Mouse (Mus musculus) hindbrain, embryonic 16.5 days (tissue): ENCODE data around the gene Coa4. TPM values are rescaled to one million over a fixed set of nuclear protein-coding genes. Genes with fewer than 3 reads are reported as not detected.

ENCODE experiments used
- ATAC-seq: fragments of 200-750 bp; cut with Nextera tagmentation; 2 replicates; pipeline ENCODE4 v1.8.0; 2017; ENCODE audit warnings: moderate TSS enrichment, moderate library complexity
- H3K27ac ChIP-seq: fragments of 300-500 bp; sonication (generic); 2 replicates; pipeline ENCODE4 v1.5.1; 2014; ENCODE audit warnings: low read depth, mild to moderate bottlenecking, control low read depth, low read length, moderate library complexity
- H3K27me3 ChIP-seq: fragments of 300-500 bp; sonication (generic); replicated peaks from 2 replicates; pipeline ENCODE4 v1.6.1; 2014; ENCODE audit warnings: low read length; ENCODE audit not compliant: control insufficient read depth, insufficient read depth
- H3K36me3 ChIP-seq: fragments of 300-500 bp; sonication (generic); 2 replicates; pipeline ENCODE4 v1.6.1; 2014; ENCODE audit warnings: mild to moderate bottlenecking, low read length, moderate library complexity, mixed read lengths; ENCODE audit not compliant: control insufficient read depth, insufficient read depth
- H3K4me1 ChIP-seq: fragments of 300-500 bp; sonication (generic); 2 replicates; pipeline ENCODE4 v1.6.1; 2014; ENCODE audit warnings: low read depth, low read length; ENCODE audit not compliant: control insufficient read depth, insufficient read depth
- H3K4me2 ChIP-seq: fragments of 300-500 bp; sonication (generic); 2 replicates; pipeline ENCODE4 v1.6.1; 2014; ENCODE audit warnings: mild to moderate bottlenecking, low read length, control low read depth, moderate library complexity
- H3K4me3 ChIP-seq: fragments of 300-500 bp; sonication (generic); 2 replicates; pipeline ENCODE4 v1.5.1; 2014; ENCODE audit warnings: mild to moderate bottlenecking, low read length, control low read depth, moderate library complexity
- H3K9ac ChIP-seq: fragments of 300-500 bp; sonication (generic); 2 replicates; pipeline ENCODE4 v1.6.1; 2014; ENCODE audit warnings: low read depth, mild to moderate bottlenecking, control low read depth, low read length, moderate library complexity
- H3K9me3 ChIP-seq: fragments of 300-500 bp; sonication (generic); 2 replicates; pipeline ENCODE4 v1.6.1; 2014; ENCODE audit warnings: mild to moderate bottlenecking, low read length, moderate library complexity; ENCODE audit not compliant: control insufficient read depth
- WGBS: fragments of 180-500 bp; shearing (Covaris S2); extraction: QIAGEN DNeasy Blood & Tissue Kit; methylation state at CpG from one replicate; pipeline ENCODE4 v1.1.7; 2014; 5-methylcytosine and 5-hydroxymethylcytosine counted together
- polyA plus RNA-seq: library from polyadenylated mRNA; unstranded; fragments of >200 nt; fragmentation: Nextera tagmentation; extraction: Ambion mirVana; gene quantifications from 2 replicates; pipeline ENCODE4 v1.2.1, GENCODE M21; 2015

The Coa4 gene
- polyA plus RNA-seq, 1 experiment from 2014 or later: 14.1 TPM

GRCm38 (mm10) chr7:100502374-100502922, 34.4 kb upstream of the Coa4 start:
- WGBS: 81% methylated on average over 7 of the region's 7 CpGs
- Histone ChIP-seq H3K4me3 (no peak overlapping the region), H3K27ac (no peak overlapping the region), H3K9ac (no peak overlapping the region), H3K4me1 (no peaks in the 10 kb centered on the region), H3K9me3 (no peaks in the 10 kb centered on the region), H3K36me3 (no peaks in the 10 kb centered on the region), H3K27me3 (no peaks in the 10 kb centered on the region), H3K4me2 (no peak overlapping the region)
- ATAC-seq: no peak

DNA sequence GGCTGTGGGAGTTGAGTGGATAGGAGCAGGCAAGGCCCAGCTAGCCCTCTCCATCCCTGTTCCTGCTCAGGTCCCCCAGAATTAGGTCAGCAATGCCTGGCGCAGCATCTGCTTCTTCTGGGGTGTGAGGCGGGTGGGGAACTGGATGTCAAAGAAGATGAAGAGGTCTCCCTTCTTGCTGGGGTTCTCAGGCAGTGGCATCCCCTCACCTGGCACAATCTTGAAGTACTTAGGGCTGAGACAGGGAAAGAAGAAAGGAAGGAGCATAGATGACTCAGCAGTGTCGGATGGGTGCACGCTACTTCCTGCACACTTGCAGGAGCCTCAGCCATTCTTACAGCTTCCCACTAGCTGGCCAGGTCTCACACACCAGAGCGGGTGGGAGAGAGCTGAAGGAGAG, 33.8 kb upstream of the Coa4 start:
- H3K36me3 ChIP-seq: no peaks in the 10 kb centered on the region
- H3K4me2 ChIP-seq: no peak overlapping the region
- H3K27me3 ChIP-seq: no peaks in the 10 kb centered on the region
- H3K4me3 ChIP-seq: no peak overlapping the region
- H3K9ac ChIP-seq: no peak overlapping the region
- WGBS: 88% methylated on average over 5 of the region's 5 CpGs
- no peaks in the 10 kb centered on the region for H3K9me3 ChIP-seq
- ATAC-seq: no peak
- H3K4me1 ChIP-seq: no peaks in the 10 kb centered on the region
- no peak overlapping the region for H3K27ac ChIP-seq

DNA sequence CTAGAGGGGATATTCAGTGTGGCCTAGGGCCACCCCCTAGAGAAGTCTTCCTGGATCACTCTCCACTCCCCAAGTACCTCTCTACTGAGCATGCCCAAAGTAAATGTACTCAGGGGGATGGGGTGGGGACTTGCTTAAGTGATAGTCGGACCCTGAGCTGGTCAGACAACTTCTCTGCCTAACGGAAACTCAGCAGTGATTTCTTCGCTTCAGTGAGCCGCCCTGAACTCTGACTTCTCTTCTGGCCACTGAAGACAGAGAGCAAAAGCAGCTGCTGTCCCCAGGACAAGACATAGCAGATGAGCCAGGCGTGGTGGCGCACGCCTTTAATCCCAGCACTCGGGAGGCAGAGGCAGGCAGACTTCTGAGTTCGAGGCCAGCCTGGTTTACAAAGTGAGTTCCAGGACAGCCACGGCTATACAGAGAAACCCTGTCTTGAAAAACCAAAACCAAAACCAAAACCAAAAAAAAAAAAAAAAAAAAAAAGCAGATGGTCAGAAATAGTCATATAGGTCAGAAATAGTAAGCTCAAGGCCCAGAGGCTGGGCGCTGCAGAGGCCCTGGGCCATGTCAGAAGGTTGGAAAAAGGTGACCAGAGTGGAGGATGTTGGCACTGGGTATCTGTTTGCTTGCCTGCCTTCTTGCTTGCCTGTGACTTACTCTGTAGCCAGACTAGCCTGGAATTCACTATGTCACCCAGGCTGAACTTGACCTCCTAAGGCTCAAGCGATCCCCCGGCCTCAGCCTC, 32.0 kb upstream of the Coa4 start:
- Histone ChIP-seq H3K27ac (no peak overlapping the region), H3K27me3 (no peaks in the 10 kb centered on the region), H3K9ac (no peak overlapping the region), H3K36me3 (no peaks in the 10 kb centered on the region), H3K4me2 (no peak overlapping the region), H3K4me3 (no peak overlapping the region), H3K4me1 (no peaks in the 10 kb centered on the region), H3K9me3 (no peaks in the 10 kb centered on the region)
- ATAC-seq: no peak
- WGBS: 84% methylated on average over 13 of the region's 13 CpGs

DNA sequence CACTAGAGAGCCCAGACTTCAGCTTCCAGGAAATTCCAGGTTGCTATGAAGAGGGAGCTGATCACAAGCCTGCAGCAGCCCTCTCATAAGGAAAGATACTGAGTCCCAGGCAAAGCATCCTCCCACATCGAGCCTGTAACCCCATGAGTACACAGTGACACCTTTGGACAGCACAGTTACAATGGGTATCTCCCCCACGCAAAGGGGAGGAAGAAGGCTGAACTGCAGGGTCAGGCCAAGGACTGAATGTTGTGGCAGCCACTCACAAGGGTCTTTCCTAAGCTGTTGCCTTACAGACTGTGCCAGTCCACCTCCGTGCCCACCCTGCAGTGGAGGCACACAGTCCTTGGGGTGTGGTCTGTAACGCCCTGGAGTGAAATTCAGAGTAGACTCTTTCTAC, 30.4 kb upstream of the Coa4 start:
- ATAC-seq: no peak
- no peaks in the 10 kb centered on the region for H3K4me1 ChIP-seq
- WGBS: 76% methylated on average over 4 of the region's 4 CpGs
- H3K4me2 ChIP-seq: no peak overlapping the region
- no peaks in the 10 kb centered on the region for H3K36me3 ChIP-seq
- no peak overlapping the region for H3K4me3 ChIP-seq
- H3K9ac ChIP-seq: no peak overlapping the region
- H3K9me3 ChIP-seq: no peaks in the 10 kb centered on the region
- no peaks in the 10 kb centered on the region for H3K27me3 ChIP-seq
- H3K27ac ChIP-seq: no peak overlapping the region

GRCm38 (mm10) chr7:100508670-100509069, 28.2 kb upstream of the Coa4 start:
- 75% methylated on average over 3 of the region's 3 CpGs for WGBS
- no peak overlapping the region for H3K4me2 ChIP-seq
- H3K4me3 ChIP-seq: no peak overlapping the region
- H3K4me1 ChIP-seq: no peaks in the 10 kb centered on the region
- H3K9me3 ChIP-seq: no peaks in the 10 kb centered on the region
- ATAC-seq: no peak
- H3K36me3 ChIP-seq: no peaks in the 10 kb centered on the region
- no peak overlapping the region for H3K27ac ChIP-seq
- no peak overlapping the region for H3K9ac ChIP-seq
- H3K27me3 ChIP-seq: no peaks in the 10 kb centered on the region

- peaks cover 2% of the 10 kb centered on the region; the same call in 1 of the 2 replicates for H3K4me1 ChIP-seq
- 88% methylated on average over 8 of the region's 8 CpGs for WGBS
These were observed 25.3 kb upstream of the Coa4 start for GRCm38 (mm10) chr7:100511602-100512001.

DNA sequence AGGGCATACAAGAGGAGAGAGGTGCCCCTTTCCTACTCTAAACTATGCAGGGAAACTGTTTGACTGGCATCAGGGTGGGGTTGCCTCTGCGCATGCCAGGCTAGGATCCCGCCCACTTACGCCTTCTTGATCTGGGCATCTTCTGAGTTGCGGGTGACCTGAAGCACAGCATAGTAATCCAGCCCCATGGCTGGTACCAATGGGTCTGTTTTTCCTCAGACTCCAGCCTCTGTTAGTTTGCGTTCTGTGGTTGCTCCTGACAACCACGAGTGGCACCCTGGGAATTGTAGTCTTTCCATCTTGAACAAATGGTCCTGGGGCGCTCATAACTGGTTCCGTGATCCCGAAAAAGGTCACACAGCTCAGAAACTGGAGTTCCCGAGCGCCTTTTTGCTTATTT, 22.3 kb upstream of the Coa4 start, which contains the start of gene Dnajb13:
Gene Dnajb13 (minus strand): TSS at position 388 of the 400 bp plus-strand sequence.
- Histone ChIP-seq H3K4me3 (no peak within 1 kb of the TSS), H3K27ac (no peak within 1 kb of the TSS), H3K9ac (no peak within 1 kb of the TSS), H3K9me3 (no peaks in the 10 kb centered on the region), H3K36me3 (no peaks in the 10 kb centered on the region), H3K4me2 (peak within 1 kb of the TSS; percentile 26), H3K27me3 (no peaks in the 10 kb centered on the region), H3K4me1 (peaks cover 2% of the 10 kb centered on the region; the same call in 1 of the 2 replicates)
- ATAC-seq: peak; percentile 79
- 47% methylated on average over 11 of the region's 11 CpGs for WGBS

More at GRCm38 (mm10) chr7:100511602-100512001, 25.3 kb upstream of the Coa4 start:
- no peak overlapping the region for H3K9ac ChIP-seq
- H3K4me3 ChIP-seq: no peak overlapping the region
- no peak for ATAC-seq
- H3K27ac ChIP-seq: no peak overlapping the region
- H3K36me3 ChIP-seq: no peaks in the 10 kb centered on the region
- H3K4me2 ChIP-seq: no peak overlapping the region
- H3K9me3 ChIP-seq: no peaks in the 10 kb centered on the region
- no peaks in the 10 kb centered on the region for H3K27me3 ChIP-seq

DNA sequence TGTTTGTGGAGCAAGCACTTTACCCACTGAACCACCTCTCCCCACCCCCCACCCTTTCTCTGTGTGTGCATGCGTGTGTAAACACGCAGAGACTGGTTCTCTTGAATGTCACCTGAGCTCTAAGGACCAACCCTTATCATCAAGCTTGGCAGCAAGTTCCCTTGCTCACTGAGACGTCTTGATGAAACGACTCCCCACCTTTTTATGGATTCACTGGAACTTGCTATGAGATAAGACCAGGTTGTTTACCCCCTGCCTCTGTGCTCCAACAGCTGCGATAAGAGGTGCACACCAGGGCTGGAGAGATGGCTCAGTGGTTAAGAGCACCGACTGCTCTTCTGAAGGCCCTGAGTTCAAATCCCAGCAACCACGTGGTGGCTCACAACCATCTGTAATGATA, 16.7 kb upstream of the Coa4 start:
- Histone ChIP-seq H3K36me3 (no peaks in the 10 kb centered on the region), H3K27me3 (no peaks in the 10 kb centered on the region), H3K4me3 (no peak overlapping the region), H3K27ac (no peak overlapping the region), H3K4me2 (no peak overlapping the region), H3K9me3 (no peaks in the 10 kb centered on the region), H3K4me1 (no peaks in the 10 kb centered on the region), H3K9ac (no peak overlapping the region)
- ATAC-seq: no peak
- 76% methylated on average over 7 of the region's 7 CpGs for WGBS

DNA sequence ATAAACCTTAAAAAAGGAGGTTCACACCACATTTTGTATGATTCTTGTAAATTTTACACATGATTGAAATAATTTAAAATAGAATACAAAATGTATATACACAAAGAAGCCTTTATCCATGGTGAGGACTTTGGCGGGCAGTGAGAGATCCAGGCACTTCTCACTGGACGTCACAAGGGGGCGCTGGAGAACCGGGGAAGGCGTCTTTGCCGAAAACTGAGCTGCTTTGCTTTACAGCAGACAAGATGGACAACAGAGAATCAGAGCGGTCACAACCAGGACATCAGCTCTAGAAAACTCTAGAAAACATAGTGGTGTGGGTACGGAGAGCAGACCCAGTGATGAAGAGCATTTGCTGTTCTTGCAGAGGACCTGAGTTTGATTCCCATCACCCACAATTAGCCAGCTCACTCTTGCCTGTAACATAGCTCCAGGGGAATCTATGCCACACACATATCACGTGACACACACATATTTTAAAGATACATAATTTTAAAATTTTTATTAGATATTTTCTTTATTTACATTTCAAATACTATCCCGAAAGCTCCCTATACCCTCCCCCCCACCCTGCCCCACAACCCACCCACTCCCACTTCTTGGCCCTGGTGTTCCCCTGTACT, 16.1 kb upstream of the Coa4 start:
- Histone ChIP-seq H3K4me1 (no peaks in the 10 kb centered on the region), H3K9me3 (no peaks in the 10 kb centered on the region), H3K27ac (no peak overlapping the region), H3K4me2 (no peak overlapping the region), H3K9ac (no peak overlapping the region), H3K36me3 (no peaks in the 10 kb centered on the region), H3K27me3 (no peaks in the 10 kb centered on the region), H3K4me3 (no peak overlapping the region)
- 24% methylated on average over 10 of the region's 10 CpGs for WGBS
- ATAC-seq: peak; percentile 86
